Mouse (Mus musculus) cortical plate, adult 2 months (tissue): ENCODE measurements at regions not wholly inside any gene's neighbourhood (a gene's known extent, or its start where the extent isn't known, plus 50 kb on each side); places are given as distances from the start of the nearest gene placed in this dataset.

Experiments
- H3K27ac ChIP-seq: fragments of 200-500 bp; 2 replicates; pipeline ENCODE4 v1.5.1; 2012; ENCODE audit warnings: low read length, control low read depth, inconsistent platforms; ENCODE audit not compliant: insufficient read depth
- H3K4me1 ChIP-seq: fragments of 200-500 bp; 2 replicates; pipeline ENCODE4 v1.6.1; 2011; ENCODE audit warnings: low read length; ENCODE audit not compliant: control insufficient read depth, insufficient read depth
- H3K4me3 ChIP-seq: fragments of 200-500 bp; 2 replicates; pipeline ENCODE4 v1.5.1; 2011; ENCODE audit warnings: mild to moderate bottlenecking, low read length, control low read depth; ENCODE audit not compliant: insufficient read depth
- CTCF ChIP-seq: fragments of 200-500 bp; IDR thresholded peaks from 2 replicates; pipeline ENCODE4 v1.5.1; 2011; ENCODE audit warnings: mild to moderate bottlenecking, control low read depth, low read length; ENCODE audit not compliant: insufficient read depth; ENCODE audit errors: extremely low read depth
- POLR2A ChIP-seq: fragments of 200-500 bp; IDR thresholded peaks from 2 replicates; pipeline ENCODE4 v1.6.1; 2011; ENCODE audit warnings: mild to moderate bottlenecking, low read length, control low read depth; ENCODE audit not compliant: insufficient read depth; ENCODE audit errors: extremely low read depth

DNA sequence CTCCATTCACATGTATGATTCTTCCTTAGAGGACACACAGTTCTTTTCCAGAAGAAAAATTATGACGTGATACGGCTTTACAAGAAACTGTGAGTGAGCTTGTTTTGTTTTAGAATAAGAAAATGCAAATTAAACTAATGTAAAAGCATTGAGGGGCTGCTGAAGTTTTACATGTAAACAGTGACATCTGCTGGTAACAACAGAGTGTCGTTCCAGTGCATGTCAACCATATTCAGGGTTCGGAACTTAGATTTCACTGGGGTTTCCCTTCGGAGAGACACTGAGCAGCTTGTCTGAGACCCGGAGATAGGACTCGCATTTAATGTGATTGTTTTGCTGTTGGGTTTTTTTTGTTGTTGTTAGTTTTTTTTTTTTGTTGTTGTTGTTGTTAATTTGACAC is 148.4 kb upstream of the Ube3a start:
- TF ChIP-seq CTCF (peak; percentile 48; the same call in 1 of the 2 replicates), POLR2A (no peak)
- H3K4me1 ChIP-seq: no peaks in the 10 kb centered on the region
- H3K27ac ChIP-seq: no peak overlapping the region
- H3K4me3 ChIP-seq: no peak overlapping the region
